Mouse (Mus musculus) stomach, postnatal 0 days (tissue): ENCODE measurements around the gene Sept12. TPM values are rescaled to one million over a fixed set of nuclear protein-coding genes. Genes with fewer than 3 reads are reported as not detected.
A peak's percentile ranks its signal among the peaks of the same experiment; 100 is the strongest.

ENCODE experiments used
- ATAC-seq: fragments of 200-750 bp; cut with Nextera tagmentation; 2 replicates; pipeline ENCODE4 v1.8.0; 2017; ENCODE audit not compliant: low FRiP score, low TSS enrichment
- DNase-seq: peaks from one replicate; pipeline ENCODE4 v3.0.0-alpha.2; 2016; ENCODE audit warnings: low spot score
- H3K27ac ChIP-seq: fragments of 300-500 bp; sonication (generic); replicated peaks from 2 replicates; pipeline ENCODE4 v1.5.1; 2014; ENCODE audit warnings: mild to moderate bottlenecking, control low read depth
- H3K27me3 ChIP-seq: fragments of 300-500 bp; sonication (generic); 2 replicates; pipeline ENCODE4 v1.6.1; 2014; ENCODE audit warnings: low read length; ENCODE audit not compliant: control insufficient read depth, insufficient read depth
- H3K36me3 ChIP-seq: fragments of 300-500 bp; sonication (generic); 2 replicates; pipeline ENCODE4 v1.6.1; 2014; ENCODE audit warnings: low read length, mixed read lengths; ENCODE audit not compliant: control insufficient read depth, insufficient read depth
- H3K4me1 ChIP-seq: fragments of 300-500 bp; sonication (generic); replicated peaks from 2 replicates; pipeline ENCODE4 v1.6.1; 2014; ENCODE audit warnings: antibody characterized with exemption; ENCODE audit not compliant: control insufficient read depth, insufficient read depth
- H3K4me2 ChIP-seq: fragments of 300-500 bp; sonication (generic); replicated peaks from 2 replicates; pipeline ENCODE4 v1.6.1; 2014; ENCODE audit warnings: low read depth, mild to moderate bottlenecking, control low read depth, moderate library complexity
- H3K4me3 ChIP-seq: fragments of 300-500 bp; sonication (generic); 2 replicates; pipeline ENCODE4 v1.5.1; 2014; ENCODE audit warnings: low read depth, low read length, control low read depth
- H3K9ac ChIP-seq: fragments of 300-500 bp; sonication (generic); 2 replicates; pipeline ENCODE4 v1.6.1; 2014; ENCODE audit warnings: mild to moderate bottlenecking, low read length, control low read depth, mixed read lengths
- H3K9me3 ChIP-seq: fragments of 300-500 bp; sonication (generic); 2 replicates; pipeline ENCODE4 v1.6.1; 2016; ENCODE audit warnings: low read length; ENCODE audit not compliant: control insufficient read depth
- CTCF ChIP-seq: IDR thresholded peaks from 2 replicates; pipeline ENCODE4 v1.5.1; 2016; ENCODE audit warnings: antibody characterized with exemption, low read depth, mild to moderate bottlenecking, moderate library complexity
- EP300 ChIP-seq: optimal IDR thresholded peaks from 2 replicates; pipeline ENCODE3; 2016; ENCODE audit warnings: antibody characterized with exemption
- WGBS: fragments of 180-500 bp; shearing (Covaris S2); extraction: QIAGEN DNeasy Blood & Tissue Kit; methylation state at CpG from one replicate; pipeline ENCODE4 v1.1.7; 2014; 5-methylcytosine and 5-hydroxymethylcytosine counted together
- polyA plus RNA-seq: library from polyadenylated mRNA; unstranded; fragments of >200 nt; fragmentation: Nextera tagmentation; extraction: Ambion mirVana; gene quantifications from 2 replicates; pipeline ENCODE4 v1.2.1, GENCODE M21; 2015

Gene Sept12
- polyA plus RNA-seq, 1 experiment from 2014 or later, result not detected

DNA sequence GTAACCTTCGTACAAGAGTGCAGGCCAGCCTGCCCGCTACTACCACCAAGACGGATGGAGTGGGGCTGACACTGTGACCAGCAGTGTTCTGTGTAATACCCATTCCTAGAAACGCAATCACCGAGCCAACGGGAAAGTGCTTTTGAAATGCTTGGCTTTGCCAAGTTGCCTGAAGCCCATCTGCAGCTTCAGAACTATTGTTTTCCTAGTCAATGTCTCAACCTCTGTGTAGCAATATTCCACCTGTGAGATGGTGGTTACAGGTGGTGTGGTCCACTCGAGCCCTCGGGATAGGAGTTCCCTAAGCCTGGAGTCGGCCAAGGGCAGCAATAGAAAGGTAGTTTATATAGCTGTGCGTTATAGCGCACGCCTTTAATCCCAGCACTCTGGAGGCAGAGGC, 12.9 kb downstream of the Sept12 start:
- DNase-seq, result no peak
- no peak for TF ChIP-seq EP300
- no peak for TF ChIP-seq CTCF
- H3K9me3 ChIP-seq, result no peaks in the 10 kb centered on the region
- no peaks in the 10 kb centered on the region for H3K36me3 ChIP-seq
- ATAC-seq, result no peak
- no peak overlapping the region for H3K27ac ChIP-seq
- no peaks in the 10 kb centered on the region for H3K27me3 ChIP-seq
- H3K4me1 ChIP-seq, result no peaks in the 10 kb centered on the region
- H3K4me2 ChIP-seq, result no peak overlapping the region
- H3K9ac ChIP-seq, result no peak overlapping the region
- 86% methylated on average over 12 of the region's 12 CpGs for WGBS
- no peak overlapping the region for H3K4me3 ChIP-seq

DNA sequence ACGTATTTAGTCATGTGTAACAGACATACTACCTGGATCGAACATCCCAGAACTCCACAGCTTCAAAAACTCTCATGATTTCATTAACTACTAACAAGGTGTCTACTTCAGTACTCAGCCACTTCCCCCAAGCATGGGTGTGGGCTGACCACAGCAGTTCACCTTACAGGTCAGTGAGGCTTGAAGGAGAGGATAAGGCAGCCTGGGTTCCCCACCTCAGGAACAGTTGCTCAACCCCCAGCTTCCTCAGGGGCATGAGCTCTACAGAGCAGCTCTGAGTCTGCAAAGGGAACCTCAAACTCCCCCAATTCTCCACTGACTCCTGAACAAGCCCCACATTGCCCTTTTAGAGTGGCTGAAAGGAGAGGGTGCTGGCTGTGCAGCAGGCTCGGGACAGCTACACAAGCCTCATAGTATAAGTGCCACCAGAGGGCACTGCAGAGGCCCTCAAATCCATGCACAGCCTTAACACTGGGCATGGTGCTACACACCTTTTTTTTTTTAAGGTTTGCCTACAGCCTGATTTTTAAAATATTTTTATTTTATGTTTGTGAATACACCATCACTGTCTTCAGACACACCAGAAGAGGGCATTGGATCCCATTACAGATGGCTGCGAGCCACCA, 17.8 kb downstream of the Sept12 start:
- no peaks in the 10 kb centered on the region for H3K27me3 ChIP-seq
- H3K27ac ChIP-seq, result no peak overlapping the region
- H3K4me2 ChIP-seq, result no peak overlapping the region
- no peaks in the 10 kb centered on the region for H3K9me3 ChIP-seq
- 72% methylated on average over 4 of the region's 4 CpGs for WGBS
- H3K36me3 ChIP-seq, result no peaks in the 10 kb centered on the region
- ATAC-seq, result peak; percentile 88
- TF ChIP-seq EP300, result no peak
- TF ChIP-seq CTCF, result peak; percentile 78
- H3K9ac ChIP-seq, result no peak overlapping the region
- H3K4me1 ChIP-seq, result no peaks in the 10 kb centered on the region
- H3K4me3 ChIP-seq, result no peak overlapping the region
- DNase-seq, result peak; percentile 60

DNA sequence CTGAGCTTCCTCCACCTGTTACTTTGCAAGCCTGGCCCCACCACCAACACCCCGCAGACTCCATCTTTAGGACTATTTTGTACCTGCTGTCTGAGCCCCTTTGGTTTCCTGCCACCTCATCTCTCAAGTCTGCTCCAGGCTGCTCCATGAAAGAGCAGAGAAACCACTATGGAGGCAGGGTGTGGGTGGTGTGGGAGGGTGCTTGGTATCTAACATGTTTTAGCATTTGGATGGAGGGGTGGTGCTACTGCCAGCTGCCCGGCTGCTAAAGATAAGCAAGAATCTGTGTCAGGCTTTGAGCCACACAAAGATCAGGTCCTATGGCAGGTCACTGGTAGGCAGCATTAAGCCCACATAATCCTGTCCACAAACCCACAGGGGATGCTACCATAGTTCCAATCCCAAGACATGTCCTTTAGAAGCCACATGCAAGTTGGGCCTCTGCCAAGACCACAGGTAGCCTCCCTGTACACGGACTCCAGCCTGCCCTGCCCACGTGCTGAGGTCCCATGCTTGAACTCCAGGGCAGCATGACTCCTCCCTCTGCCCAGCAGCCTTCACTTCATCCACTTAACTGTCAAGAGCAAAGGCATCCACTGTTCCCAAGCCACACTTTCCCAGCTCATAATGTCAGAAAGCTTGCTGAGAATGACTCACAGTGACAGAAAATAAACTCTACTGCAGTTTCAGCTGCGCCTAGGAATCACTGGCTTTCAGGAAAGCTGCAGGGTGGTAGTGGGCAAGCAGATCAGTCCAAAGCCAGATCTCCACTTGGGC, 19.2 kb downstream of the Sept12 start:
- Histone ChIP-seq H3K4me1 (no peaks in the 10 kb centered on the region), H3K27ac (no peak overlapping the region), H3K36me3 (no peaks in the 10 kb centered on the region), H3K4me3 (no peak overlapping the region), H3K4me2 (no peak overlapping the region), H3K9ac (no peak overlapping the region), H3K27me3 (no peaks in the 10 kb centered on the region), H3K9me3 (no peaks in the 10 kb centered on the region)
- ATAC-seq (no peak), DNase-seq (peak; percentile 40)
- WGBS, result 46% methylated on average over 5 of the region's 5 CpGs
- TF ChIP-seq CTCF (no peak), EP300 (no peak)

DNA sequence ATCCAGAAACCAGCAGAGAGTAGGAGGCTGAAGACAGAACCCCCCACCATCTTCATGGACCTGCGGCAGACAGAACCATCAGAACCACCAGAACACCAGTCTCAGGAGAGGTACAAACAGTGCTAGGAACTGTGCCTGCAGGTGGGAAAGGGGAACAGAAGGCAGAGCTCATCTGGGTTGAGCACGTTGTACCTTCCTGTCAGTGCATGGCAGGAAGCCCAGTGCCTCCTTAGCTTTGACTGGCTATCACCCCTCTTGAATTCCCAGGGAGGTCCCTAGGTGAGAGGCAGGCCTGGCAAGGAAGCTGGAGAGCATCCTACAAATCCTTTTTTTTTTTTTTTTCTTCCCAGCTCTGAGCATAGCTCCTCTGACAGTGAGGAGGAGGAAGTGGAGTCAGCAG, 21.5 kb downstream of the Sept12 start:
- Histone ChIP-seq H3K27me3 (no peaks in the 10 kb centered on the region), H3K4me1 (no peaks in the 10 kb centered on the region), H3K9ac (no peak overlapping the region), H3K27ac (no peak overlapping the region), H3K4me3 (no peak overlapping the region), H3K9me3 (no peaks in the 10 kb centered on the region), H3K4me2 (no peak overlapping the region), H3K36me3 (no peaks in the 10 kb centered on the region)
- DNase-seq (no peak), ATAC-seq (no peak)
- TF ChIP-seq EP300, result no peak
- 66% methylated on average over 2 of the region's 2 CpGs for WGBS

DNA sequence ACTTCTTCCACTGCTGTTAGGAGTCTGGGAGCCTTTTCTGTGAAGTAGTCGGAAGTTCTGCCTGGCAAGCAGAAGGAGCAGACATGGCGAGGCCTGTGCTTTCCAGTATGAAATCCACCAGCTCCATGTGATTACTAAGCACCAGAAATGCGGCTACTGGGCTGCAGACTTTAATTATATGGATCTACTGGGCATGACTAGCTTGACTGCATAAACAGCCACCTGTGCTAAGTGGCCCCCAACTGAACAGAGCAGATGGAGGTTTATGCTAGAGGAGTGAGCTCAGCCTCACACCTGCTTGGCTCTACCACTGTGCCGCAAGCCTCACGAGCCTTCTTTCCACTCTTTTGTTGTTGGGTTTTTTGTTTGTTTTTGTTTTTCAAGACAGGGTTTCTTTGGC, 23.1 kb downstream of the Sept12 start:
- no peak overlapping the region for H3K27ac ChIP-seq
- no peaks in the 10 kb centered on the region for H3K9me3 ChIP-seq
- DNase-seq, result no peak
- no peaks in the 10 kb centered on the region for H3K36me3 ChIP-seq
- 90% methylated on average over 5 of the region's 5 CpGs for WGBS
- no peaks in the 10 kb centered on the region for H3K27me3 ChIP-seq
- no peak overlapping the region for H3K4me2 ChIP-seq
- TF ChIP-seq EP300, result no peak
- H3K4me1 ChIP-seq, result no peaks in the 10 kb centered on the region
- no peak overlapping the region for H3K9ac ChIP-seq
- ATAC-seq, result no peak
- no peak overlapping the region for H3K4me3 ChIP-seq

DNA sequence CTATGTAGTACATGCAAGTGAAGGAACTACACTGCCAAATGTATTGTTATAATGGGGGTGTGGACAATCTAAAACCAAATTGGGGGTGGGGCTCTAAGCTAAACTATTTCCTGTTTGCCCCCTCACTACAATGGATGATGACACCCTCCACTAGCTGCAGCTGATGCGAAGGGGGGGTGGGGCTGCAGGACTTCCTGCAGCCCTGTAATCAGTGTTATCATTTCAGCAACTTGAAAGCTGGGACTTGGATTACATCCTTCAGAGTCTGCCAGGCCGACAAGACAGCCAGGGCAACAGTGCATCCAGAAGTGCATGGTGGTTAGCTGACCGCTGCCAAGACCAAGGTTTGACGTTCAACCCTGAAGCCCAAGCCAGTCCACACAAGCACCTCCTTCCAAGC, 26.0 kb downstream of the Sept12 start:
- DNase-seq, result no peak
- Histone ChIP-seq H3K36me3 (no peaks in the 10 kb centered on the region), H3K27me3 (no peaks in the 10 kb centered on the region), H3K27ac (no peak overlapping the region), H3K9ac (no peak overlapping the region), H3K4me2 (no peak overlapping the region), H3K9me3 (no peaks in the 10 kb centered on the region), H3K4me1 (no peaks in the 10 kb centered on the region), H3K4me3 (no peak overlapping the region)
- WGBS, result 76% methylated on average over 4 of the region's 4 CpGs
- TF ChIP-seq EP300 (no peak), CTCF (no peak)
- no peak for ATAC-seq
